Mouse (Mus musculus) frontal cortex, adult 2 months (tissue): ENCODE results near the gene Tuba8. TPM values are rescaled to one million over a fixed set of nuclear protein-coding genes. Genes with fewer than 3 reads are reported as not detected.

Experiments used
- DNase-seq, 2 experiments: peaks; one replicate each; pipeline ENCODE4 v3.0.0; 2022; ENCODE audit warnings: low spot score in 1 of 2; ENCODE audit errors: extremely low spot score in 1 of 2
- polyA plus RNA-seq: library from polyadenylated mRNA; depleted of rRNA; stranded (reverse); fragments of >200 nt; gene quantifications from 2 replicates; pipeline ENCODE4 v1.2.3, GENCODE M21; 2012

Gene Tuba8
- polyA plus RNA-seq, 1 experiment: 15.4 TPM

DNA sequence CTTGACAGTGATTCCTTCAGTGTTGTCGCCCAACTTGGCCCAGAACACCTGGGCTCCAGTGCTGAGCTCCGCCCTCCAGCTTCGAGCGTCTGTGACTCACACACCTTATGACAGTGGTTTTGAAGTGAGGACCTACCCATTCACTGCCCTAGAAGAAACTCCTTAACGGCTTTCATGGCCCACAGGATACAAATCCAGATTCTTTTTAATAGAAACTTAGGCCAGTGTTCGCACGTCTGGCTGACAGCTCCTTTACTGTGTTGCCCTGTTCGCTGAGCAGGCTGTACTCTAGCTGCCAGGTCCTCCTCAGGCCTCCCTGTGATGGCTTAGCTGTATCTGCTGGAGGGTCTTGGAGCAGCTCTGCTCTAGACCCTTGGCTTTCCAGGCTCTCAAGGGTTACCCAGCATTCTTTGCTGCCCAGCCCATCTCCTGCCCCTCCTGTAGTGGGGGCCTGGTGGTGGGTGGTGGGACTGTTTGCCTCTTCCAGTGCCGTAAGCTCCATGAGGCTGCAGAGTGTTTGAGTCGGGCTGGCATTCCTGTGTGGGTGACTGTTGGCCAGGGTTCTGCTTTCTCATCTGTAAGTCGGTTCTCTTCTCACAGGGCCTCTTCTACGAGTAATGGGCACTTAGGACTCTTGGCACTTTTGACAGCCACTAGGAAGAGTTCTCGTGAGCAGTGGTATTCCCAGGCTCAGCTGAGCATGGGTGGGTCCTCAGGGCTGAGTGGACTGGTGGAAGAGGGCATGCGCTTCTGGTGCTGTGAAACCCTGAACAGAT is 15.4 kb upstream of the Tuba8 start:
- DNase-seq: peak in 1 of 2 experiments; percentile 51

DNA sequence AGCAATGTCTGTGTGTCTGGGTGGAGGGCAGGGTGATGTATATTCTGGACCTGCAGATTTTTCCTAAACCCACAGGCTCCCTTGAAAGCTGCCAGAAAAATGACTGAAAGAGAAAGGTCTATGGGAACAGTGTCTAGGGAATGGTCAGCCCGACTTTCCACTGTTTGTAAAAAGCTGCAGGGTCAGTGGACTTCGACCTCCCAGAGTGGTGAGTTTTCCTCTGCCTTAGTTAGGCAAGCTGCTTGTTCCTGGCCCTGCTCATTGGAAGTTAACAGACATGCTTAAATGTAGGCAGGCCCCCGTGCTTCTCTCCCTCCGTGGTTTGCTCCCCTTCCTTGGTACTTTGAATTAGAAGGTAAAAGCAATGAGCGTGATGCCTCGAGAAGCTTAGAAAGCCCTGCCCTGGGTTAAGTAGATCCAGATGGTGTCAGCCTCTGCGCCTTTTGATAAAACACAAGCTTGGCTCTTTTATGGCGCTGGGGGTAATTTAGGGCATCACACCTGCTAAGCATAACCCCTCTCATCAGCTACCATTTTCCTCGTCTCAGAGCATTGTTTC is 12.6 kb upstream of the Tuba8 start:
- DNase-seq: no peak

- DNase-seq: no peak
Measured at GRCm38 (mm10) chr6:121200458-121200857, 10.0 kb upstream of the Tuba8 start.

GRCm38 (mm10) chr6:121202026-121202425 is 8.5 kb upstream of the Tuba8 start:
- no peak for DNase-seq

- DNase-seq: no peak
Measured at GRCm38 (mm10) chr6:121206481-121206880, 4.0 kb upstream of the Tuba8 start.

DNA sequence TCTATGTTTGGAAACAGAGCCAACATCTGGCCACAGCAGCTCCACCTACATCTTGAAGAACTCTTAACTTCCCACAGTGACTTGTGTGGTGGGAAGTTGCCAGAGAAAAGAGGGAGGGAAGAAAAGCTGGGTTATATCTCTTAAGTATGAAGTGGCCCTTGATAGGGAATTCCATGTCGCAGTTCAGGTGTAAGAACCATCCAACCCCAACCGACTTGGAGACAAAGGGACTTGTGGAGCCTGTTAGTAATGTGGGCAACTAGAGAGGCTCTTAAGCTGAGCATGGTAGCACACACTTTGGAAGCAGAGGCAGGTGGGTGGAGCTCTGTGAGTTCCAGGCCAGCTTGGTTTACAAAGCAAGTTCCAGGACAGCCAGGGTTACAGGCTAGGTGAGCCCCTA is 912 bp upstream of the Tuba8 start:
- no peak for DNase-seq

- DNase-seq: no peak
Measured at GRCm38 (mm10) chr6:121210926-121211289, 412 bp downstream of the Tuba8 start.

DNA sequence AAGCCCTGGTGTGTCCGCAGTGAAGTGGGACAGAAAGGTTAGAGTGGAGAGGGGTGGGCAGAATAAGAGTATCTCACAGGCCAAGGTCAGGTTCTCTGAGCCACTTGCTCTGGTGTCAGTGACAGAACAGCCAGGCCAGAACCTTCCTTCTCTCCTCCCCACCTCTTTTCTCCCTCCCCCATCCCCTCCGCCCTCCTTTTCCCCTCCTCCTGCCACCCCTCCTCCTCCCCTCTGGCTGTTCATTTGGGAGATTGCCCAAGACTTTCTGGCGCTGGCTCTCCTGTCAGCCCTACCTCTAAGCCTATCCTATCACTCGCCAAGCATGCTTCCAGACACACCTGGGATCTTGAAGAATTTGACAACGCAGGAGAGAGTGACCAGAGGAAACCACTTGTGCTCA is 1.2 kb downstream of the Tuba8 start:
- DNase-seq: no peak

DNA sequence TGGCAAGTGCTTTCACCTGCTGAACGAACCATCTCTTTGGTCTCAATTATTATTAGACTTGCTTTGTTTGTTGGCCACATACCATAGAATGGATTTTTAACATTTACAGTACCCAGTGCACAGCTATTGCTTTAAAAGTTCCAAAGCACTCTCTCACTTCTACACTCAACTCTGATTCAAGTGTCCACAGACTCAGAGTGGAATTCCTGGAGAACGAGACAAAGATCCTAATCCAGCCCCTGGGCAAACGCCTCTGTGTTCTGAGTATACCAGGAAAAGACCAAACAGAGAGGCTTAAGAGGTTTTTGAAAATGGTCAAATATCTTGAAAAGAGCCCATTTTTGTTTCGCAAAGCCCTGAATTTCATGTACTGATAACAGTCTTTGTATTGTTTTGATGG is 2.5 kb downstream of the Tuba8 start:
- no peak for DNase-seq

- DNase-seq: no peak
Measured at GRCm38 (mm10) chr6:121214221-121214620, 3.7 kb downstream of the Tuba8 start.

- no peak for DNase-seq
Measured at GRCm38 (mm10) chr6:121214667-121215330, 4.3 kb downstream of the Tuba8 start.

DNA sequence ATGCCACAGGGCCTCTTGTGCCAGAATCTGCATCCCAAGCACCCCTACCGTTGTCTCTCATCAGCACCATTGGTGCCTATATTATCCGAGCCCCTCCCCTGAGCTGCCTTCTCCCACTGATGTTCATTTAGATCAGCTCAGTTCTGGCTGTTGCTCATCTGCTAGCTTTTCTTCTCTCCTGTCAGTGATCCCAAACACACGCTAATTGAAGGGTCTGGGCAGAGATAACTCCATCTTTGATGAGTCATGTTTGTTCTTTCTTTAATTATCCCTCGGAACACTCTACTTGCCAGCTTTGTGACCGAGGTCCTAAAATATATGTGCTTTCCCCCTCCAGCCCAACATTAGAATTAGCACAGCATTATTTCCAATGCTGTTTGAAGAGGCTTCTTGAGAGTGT is 4.8 kb downstream of the Tuba8 start:
- peak in 1 of 2 experiments; percentile 14 for DNase-seq

DNA sequence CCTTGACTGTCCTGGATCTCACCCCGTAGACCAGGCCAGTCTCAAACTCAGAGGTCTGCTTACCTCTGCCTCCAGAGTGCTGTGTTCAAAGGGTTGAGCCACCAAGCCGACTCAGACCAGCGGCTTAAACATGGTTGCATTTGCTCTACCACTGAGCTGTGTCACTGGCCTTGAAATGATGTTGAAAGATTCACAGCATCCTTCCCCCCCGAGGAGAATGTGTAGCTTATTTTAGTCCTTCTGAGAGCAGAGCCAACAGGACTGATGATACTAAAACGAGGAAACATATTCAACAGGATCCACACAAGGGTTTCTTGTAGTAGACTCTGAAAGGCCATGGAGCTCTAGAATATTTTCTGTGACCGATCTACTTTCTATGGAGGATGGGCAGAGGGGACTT is 5.4 kb downstream of the Tuba8 start:
- DNase-seq: peak in 1 of 2 experiments; percentile 30

GRCm38 (mm10) chr6:121216589-121217255 is 6.2 kb downstream of the Tuba8 start:
- DNase-seq: no peak

GRCm38 (mm10) chr6:121218002-121218401 is 7.5 kb downstream of the Tuba8 start:
- no peak for DNase-seq

GRCm38 (mm10) chr6:121219406-121219805 is 8.9 kb downstream of the Tuba8 start:
- DNase-seq: no peak

DNA sequence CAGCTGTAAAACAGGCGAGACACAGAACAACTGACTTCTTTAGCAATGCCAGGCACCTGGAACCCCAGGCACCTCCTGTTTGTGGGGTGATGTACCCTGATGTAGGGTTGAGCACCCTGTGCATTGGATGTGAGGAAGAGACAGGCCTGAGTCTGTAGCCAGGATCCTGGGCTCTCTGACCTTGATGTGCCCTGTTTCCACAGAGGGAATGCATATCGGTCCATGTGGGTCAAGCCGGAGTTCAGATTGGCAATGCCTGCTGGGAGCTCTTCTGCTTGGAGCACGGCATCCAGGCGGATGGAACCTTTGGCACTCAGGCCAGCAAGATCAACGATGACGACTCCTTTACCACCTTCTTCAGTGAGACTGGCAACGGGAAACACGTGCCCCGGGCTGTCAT is 9.7 kb downstream of the Tuba8 start:
- no peak for DNase-seq

DNA sequence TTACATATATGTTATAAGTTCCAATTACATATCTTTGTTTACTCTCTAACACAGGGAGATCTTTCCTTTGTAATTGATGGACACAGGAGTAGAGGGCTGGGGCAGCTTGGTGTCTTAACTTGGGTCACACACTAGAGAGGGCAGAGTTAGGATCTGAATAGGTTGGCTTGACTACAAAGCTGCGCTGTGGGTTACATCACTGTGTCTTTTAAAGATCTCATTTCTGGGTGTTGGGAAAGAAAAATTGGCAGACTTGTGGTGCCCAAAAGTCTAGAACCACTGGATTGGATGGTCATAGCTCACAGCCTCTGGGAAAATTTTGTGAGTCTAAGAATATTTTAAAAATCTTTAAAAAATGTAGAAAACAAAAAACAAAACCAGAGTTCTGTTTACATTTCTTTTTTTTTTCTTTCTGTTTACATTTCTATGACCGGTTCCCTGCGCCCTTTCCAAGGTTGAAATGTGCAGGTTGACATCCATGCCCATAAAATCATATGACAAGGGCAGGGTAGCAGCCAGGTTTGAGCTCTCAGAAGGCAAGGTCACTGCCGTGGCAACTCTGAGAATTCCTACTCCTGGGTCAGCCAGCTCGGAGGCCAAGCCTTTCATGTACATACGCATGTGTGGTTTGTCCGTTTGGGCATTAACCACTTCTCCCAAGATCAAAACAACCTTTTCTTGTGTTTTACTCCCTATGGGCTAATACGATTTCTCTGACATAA is 11.5 kb downstream of the Tuba8 start:
- no peak for DNase-seq

- no peak for DNase-seq
Measured at GRCm38 (mm10) chr6:121223001-121223400, 12.5 kb downstream of the Tuba8 start.

GRCm38 (mm10) chr6:121224067-121224466 is 13.6 kb downstream of the Tuba8 start:
- no peak for DNase-seq

DNA sequence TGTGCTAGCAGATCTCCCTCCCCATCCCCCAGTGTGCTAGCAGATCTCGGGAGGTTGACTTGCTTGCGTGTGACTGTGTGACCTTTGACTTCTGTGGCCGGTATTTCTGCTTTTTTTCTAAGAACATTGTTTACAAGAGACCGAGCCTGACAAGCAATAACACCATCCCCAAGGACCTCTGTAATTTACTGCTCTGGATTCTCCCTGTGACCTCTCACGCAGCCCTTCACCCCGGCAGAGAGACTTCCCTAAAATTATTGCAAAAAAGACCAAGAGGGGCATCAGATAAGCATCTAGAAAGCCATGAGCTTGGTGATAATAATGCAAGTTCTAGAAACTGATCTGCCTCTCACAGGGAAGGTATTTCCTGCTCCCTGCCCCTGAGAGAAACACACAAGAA is 14.5 kb downstream of the Tuba8 start:
- DNase-seq: no peak
